Mouse (Mus musculus): ENCODE data around the gene Gm44965.

Gm44965 gene

DNA sequence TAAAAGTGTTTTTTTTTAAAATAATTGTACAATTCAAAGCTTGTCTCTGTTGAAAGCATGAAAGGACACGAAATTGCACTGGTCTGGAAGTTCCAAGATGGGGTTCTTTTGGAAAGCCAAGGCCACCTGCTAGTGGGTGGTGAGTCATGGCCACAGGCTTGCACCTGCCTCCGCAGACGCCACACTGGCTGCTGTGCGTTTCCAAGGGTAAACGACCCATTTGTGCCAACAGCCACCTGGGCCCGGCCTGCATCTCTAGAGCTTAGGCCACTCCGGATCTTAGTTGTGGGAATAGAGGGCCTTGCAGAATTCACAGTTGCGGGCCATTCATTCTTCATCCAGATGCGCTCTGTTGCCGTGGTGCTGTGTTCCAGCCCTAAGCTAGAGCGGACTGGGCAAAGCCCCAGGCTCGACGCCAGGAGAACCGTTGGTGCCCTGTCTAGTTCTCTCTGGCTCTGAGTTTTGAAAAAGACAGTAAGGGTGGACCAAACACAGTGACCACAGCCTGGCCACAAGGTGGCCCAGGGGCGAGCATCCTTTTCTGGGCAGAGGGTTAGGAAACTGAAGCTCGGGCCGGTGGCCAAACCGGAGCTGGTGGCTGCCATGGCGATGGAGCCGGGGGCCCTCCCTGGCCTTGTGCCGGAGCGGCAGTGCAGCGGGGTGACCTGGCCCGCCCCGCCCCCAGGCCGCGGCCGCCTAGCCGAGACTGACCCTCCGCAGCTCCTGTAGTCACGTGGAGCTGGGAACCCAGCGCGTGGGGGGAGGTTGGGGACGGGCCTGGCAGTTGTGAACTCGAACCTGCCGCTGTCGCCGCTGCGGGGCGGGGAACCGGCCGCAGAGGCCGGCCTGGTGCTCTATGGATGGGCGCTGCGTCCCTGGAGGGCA lies at the start of gene Gm44965, which contains the start of gene Repin1:
Gene Gm44965, plus strand, starts transcription at position 784 of the 885 bp plus-strand sequence.
Gene Repin1, plus strand, starts transcription at position 726 of the 885 bp plus-strand sequence.
- DNase-seq (ENCODE audit: low spot score in 2 of 2): peak; percentile 91

- no peak for DNase-seq (ENCODE audit: low spot score in 2 of 2)
Measured at GRCm38 (mm10) chr6:48545251-48545650, 48.5 kb upstream of the Gm44965 start.

- no peak for DNase-seq (ENCODE audit: low spot score in 2 of 2)
Measured at GRCm38 (mm10) chr6:48546271-48546670, 47.5 kb upstream of the Gm44965 start.

- DNase-seq (ENCODE audit: low spot score in 2 of 2): no peak
Measured at GRCm38 (mm10) chr6:48546858-48547257, 46.9 kb upstream of the Gm44965 start.

DNA sequence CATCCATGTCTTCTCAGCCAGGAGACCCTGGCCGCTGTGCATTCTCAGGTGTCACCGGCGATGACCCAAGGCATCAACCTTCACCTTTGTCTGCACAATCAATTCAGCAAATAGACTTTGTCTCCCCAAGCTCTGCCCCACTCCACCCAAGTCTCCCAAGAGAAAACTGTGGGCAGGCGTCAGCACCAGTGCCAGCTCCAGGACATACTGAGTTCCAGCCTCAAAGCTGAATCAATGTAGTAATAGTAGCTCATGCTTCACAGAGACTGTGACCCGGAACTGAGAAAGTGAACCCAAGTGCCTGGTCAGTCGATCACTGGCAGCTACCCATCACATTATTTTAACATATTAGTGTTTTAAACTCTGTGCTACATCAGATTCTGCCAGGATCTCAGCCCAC lies 45.4 kb upstream of the Gm44965 start:
- DNase-seq (ENCODE audit: low spot score in 2 of 2): no peak

DNA sequence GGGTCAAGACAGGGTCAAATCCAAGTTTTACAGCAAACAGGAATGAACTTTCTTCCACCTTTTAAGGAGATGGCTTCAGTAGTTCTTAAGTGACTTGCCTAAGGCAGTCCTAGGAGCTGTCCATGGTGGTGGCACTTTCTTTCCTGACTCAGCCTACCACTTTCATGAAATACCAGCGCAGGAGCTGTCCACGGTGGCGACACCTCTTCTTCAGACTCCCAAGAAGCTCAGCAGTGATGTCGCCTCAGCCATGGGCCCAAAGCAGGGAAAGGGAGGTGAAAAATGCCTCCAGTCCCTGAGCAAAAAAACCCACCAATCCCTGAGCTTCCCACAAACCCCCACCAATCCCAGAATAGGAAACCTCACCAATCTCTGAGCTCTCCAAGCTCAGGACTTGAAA lies 40.8 kb upstream of the Gm44965 start:
- DNase-seq (ENCODE audit: low spot score in 2 of 2): no peak

DNA sequence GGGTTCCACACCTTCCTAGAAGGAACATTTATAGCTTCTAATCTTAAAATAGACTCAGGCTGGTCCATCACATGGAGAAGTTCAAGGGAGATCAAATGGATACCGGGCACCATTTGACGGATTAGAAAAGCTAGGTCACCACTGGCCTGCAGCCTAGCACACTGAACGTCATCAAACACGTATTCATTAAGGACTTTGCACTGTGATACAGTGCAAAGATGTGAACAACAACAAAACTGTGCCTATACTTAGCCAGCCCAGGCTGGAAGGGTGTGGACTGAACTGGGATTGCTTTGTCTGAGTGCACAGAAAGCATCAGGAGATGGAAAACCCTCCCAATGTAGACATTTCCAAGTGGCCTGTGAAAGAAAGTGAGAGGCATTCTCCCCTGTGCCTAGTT lies 39.9 kb upstream of the Gm44965 start:
- no peak for DNase-seq (ENCODE audit: low spot score in 2 of 2)

- peak; percentile 98 to 99 for DNase-seq (ENCODE audit: low spot score in 2 of 2)
Measured at GRCm38 (mm10) chr6:48554280-48555103, 39.2 kb upstream of the Gm44965 start, which contains the start of gene Lrrc61. Gene Lrrc61 (plus strand): TSS chr6:48554796.

DNA sequence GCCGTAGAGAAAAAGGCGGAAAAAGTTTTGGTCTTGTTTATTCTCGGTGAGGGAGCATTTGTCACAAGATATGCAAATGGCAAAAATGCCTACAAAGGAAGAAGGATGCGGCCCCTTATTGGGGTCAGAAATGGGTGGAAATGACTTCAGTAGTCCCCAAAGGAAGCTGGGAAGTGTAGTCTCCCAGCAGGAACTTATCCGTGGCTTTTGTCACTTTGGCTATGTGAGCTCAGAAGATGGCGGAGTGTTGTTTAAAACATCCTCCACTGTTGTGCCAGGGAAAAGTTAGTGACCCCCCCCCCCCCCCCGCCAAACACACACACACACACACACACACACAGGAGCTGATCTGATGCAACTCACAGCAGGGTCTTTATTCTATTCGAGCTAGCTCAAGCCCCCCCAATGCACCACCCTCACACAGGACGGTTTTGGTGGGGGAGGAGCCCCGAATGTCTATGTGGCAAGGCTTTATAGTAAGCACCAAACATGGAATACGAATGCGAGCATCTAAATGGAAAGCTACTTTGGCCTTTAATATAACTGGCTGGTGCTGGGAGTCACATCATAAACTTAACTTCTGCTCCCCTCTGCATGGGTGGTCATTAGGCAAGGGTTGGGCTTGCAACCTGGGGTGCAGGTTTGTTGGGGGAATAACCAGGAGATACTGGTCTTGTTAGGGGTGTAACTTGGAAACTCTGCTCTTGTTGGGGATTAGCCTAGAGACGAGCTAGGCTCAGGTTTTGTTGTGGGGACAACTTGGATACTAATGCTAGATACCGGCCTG lies 38.4 kb upstream of the Gm44965 start:
- peak; percentile 64 to 66 for DNase-seq (ENCODE audit: low spot score in 2 of 2)

GRCm38 (mm10) chr6:48555956-48556355 lies 37.8 kb upstream of the Gm44965 start:
- no peak for DNase-seq (ENCODE audit: low spot score in 2 of 2)

- no peak for DNase-seq (ENCODE audit: low spot score in 2 of 2)
Measured at GRCm38 (mm10) chr6:48565693-48566310, 27.9 kb upstream of the Gm44965 start.

DNA sequence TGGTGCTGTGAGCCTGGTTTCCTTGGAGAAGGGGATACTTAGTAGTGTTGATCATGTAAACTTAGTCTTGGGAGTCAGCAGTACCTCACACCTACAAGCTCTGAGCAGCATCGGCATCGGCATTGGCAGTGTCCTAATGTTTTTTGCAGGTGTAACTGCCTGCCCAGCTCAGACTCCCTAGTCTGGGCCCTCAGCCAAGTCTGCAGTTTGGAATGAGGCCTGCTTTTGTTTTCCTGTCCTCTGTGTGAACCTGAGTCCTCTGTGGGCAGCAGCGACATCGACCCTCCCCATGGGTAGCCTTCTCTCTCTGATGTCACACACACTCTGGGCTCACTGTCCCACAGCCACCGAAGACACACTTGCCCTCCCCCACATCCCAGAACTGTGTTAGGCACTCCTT lies 27.4 kb upstream of the Gm44965 start:
- no peak for DNase-seq (ENCODE audit: low spot score in 2 of 2)

- no peak for DNase-seq (ENCODE audit: low spot score in 2 of 2)
Measured at GRCm38 (mm10) chr6:48568036-48568984, 25.4 kb upstream of the Gm44965 start.

DNA sequence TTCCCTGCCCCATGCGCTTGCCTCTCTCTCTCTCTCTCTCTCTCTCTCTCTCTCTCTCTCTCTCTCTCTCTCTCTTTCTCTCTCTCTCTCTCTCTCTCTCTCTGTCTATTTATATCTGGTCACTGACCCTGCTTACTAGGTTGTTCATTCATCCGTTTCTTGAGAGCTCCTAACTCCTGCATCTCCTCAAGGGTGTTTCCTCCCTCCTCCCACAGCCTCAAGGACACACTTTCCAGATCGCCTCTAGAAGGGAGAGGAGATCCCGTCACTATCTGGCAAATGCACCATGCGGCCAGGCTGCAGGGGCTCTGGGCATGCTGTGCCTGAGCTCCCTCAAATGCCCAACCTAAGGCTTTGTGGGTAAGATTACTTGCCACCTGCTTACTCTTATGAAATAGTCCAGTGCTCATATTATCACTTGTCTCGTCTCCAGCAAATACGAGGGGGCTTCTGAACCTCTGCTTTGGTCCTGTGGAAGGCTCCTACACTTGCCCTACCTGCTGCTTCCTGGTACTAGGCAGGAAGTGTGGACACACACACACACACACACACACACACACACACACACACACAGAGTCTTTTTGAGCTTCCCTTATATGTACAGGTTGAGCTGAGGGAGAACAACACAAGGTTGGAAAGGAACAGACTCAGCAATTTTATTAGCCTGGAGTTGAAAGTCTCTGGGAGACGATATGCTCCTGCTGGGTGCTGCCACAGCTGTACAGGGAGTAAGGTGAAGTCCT lies 24.5 kb upstream of the Gm44965 start:
- no peak for DNase-seq (ENCODE audit: low spot score in 2 of 2)

GRCm38 (mm10) chr6:48572014-48572413 lies 21.7 kb upstream of the Gm44965 start:
- DNase-seq (ENCODE audit: low spot score in 2 of 2): no peak

DNA sequence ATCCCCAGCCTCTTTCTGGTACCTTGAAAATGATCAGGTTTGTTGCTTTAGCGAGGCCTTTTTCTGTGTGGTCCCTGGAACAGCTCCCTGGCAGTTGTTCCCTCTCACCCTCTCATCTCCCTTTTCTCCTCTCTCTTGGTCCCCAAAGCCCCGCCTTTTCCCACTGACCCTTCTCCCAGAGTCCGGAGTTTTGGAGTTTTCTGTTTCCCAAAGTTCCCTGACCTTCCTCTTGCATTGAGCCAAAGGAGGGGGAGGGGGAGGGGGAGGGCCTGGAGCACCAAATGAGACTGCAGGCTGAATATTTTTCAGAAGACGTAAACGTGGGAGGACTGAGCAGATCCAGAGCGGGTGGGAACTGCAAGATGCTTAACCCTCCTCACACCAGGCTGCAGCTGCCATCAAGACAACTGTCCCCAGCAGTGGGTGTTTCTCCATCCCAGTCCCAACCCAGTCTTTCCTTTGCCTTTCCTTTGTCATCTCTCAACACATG lies 21.1 kb upstream of the Gm44965 start, which contains the start of gene Rarres2:
Gene Rarres2, minus strand, starts transcription at position 218 of the 490 bp plus-strand sequence.
- DNase-seq (ENCODE audit: low spot score in 2 of 2): no peak

DNA sequence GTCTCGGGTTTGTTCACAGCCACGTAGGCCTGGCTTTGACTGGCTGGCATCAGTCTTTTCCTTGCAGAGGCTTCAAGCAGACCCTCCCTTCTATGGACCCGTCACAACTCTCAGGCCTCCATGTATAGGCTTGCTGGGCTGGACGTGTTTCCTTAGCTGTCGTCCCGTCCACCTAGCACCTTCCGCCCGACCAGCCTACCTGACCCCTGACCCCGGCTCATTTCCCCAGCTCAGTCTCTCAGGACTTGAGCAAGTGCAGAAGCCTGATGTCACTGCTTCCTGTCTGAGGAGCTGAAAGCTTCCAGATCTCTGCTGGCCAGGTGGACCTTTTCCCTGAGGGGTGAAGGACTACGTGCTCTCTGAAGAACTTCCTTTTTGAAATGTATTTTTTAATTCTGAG lies 20.5 kb upstream of the Gm44965 start:
- no peak for DNase-seq (ENCODE audit: low spot score in 2 of 2)

GRCm38 (mm10) chr6:48573981-48574380 lies 19.8 kb upstream of the Gm44965 start:
- no peak for DNase-seq (ENCODE audit: low spot score in 2 of 2)

DNA sequence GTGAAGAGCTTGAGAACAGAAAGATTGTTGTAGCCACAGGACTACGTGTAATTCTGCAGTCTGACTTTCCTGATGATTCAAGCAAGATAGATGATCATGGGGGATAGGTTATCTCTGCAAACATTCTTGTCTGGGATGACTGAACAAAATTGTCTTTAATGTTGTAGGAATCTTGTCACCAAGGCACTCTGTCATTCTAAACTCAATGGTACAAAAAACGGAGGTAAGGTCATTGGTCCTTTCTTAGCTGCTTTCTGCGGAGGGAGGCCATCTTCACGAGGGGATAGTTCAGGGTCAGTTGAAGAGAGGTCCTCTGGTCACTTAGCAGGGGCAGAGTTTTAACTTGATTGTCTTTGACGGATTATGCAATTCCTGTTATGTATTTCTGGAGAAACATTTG lies 15.0 kb upstream of the Gm44965 start:
- DNase-seq (ENCODE audit: low spot score in 2 of 2): no peak
